In genomic region chr14:33913727-33914126, GRCm38 (mm10) we compare ENCODE assay signal across 11 mouse cellular contexts. TPM values are rescaled to one million over a fixed set of nuclear protein-coding genes. Genes with fewer than 3 reads are reported as not detected.
DNase-seq lines count a peak whose midpoint lies in the region; ATAC-seq lines count a peak whose summit lies in the region.
"Had no signal": no experiment of that assay in that cellular context is flagged by ENCODE, and none has a peak within 500 bp of the region (broad histone marks: within the 10 kb centered on the region; RNA-seq: fewer than 3 reads in every experiment).

No protein-coding gene starts in this region.

- WGBS in heart, embryonic 11.5 days (ENCODE audit: insufficient replicate concordance), result 29% methylated on average over 3 of the region's 3 CpGs
- WGBS in limb, embryonic 11.5 days, result 27% methylated on average over 3 of the region's 3 CpGs

- H3K4me3 ChIP-seq in heart, embryonic 11.5 days (ENCODE audit: low read depth, low read length), result no peak overlapping the region
- no peak overlapping the region for H3K4me3 ChIP-seq in limb, embryonic 11.5 days (ENCODE audit: low read depth, low read length)
- H3K4me3 ChIP-seq: lung, embryonic 15.5 days had no signal

- no peaks in the 10 kb centered on the region for H3K36me3 ChIP-seq in heart, embryonic 11.5 days (ENCODE audit: control insufficient read depth, insufficient read depth, low read length)
- no peaks in the 10 kb centered on the region for H3K36me3 ChIP-seq in limb, embryonic 11.5 days (ENCODE audit: control insufficient read depth, insufficient read depth, low read length)
- H3K36me3 ChIP-seq: lung, embryonic 15.5 days had no signal

- no peak overlapping the region for H3K4me2 ChIP-seq in heart, embryonic 11.5 days
- no peak overlapping the region for H3K4me2 ChIP-seq in limb, embryonic 11.5 days (ENCODE audit: low read depth, severe bottlenecking)
- H3K4me2 ChIP-seq: lung, embryonic 15.5 days had no signal

- H3K9ac ChIP-seq in heart, embryonic 11.5 days (ENCODE audit: low read depth, low read length), result no peak overlapping the region
- no peak overlapping the region for H3K9ac ChIP-seq in limb, embryonic 11.5 days (ENCODE audit: low read length)
- H3K9ac ChIP-seq: lung, embryonic 15.5 days had no signal

- intact Hi-C loops in heart, postnatal 10 days (cut with DNase I), result loop anchor here (5.0 kb wide), 2 partner anchors 216 to 241 kb away; no protein-coding TSS in a partner anchor

- no peak overlapping the region for H3K27ac ChIP-seq in heart, embryonic 11.5 days (ENCODE audit: low read depth, low read length)
- H3K27ac ChIP-seq in limb, embryonic 11.5 days (replicated peaks; ENCODE audit: low read depth, low read length), result no peak overlapping the region
- H3K27ac ChIP-seq: lung, embryonic 15.5 days had no signal

- H3K27me3 ChIP-seq in heart, embryonic 11.5 days (ENCODE audit: control insufficient read depth, insufficient read depth, low read length), result peaks cover 13% of the 10 kb centered on the region
- H3K27me3 ChIP-seq in limb, embryonic 11.5 days (ENCODE audit: control insufficient read depth, insufficient read depth, low read length), result no peaks in the 10 kb centered on the region

- no peaks in the 10 kb centered on the region for H3K9me3 ChIP-seq in heart, embryonic 11.5 days (replicated peaks; ENCODE audit: control insufficient read depth, low read length)
- no peaks in the 10 kb centered on the region for H3K9me3 ChIP-seq in limb, embryonic 11.5 days (ENCODE audit: control insufficient read depth, low read length)
- H3K9me3 ChIP-seq: lung, embryonic 15.5 days had no signal

- H3K4me1 ChIP-seq in heart, embryonic 11.5 days (ENCODE audit: control insufficient read depth, insufficient read depth, low read length), result no peaks in the 10 kb centered on the region
- no peaks in the 10 kb centered on the region for H3K4me1 ChIP-seq in limb, embryonic 11.5 days (ENCODE audit: control insufficient read depth, insufficient read depth, low read length)
- H3K4me1 ChIP-seq: lung, embryonic 15.5 days had no signal

- peak; percentile 76 to 85 for DNase-seq in heart, adult 18-20 months
- peak; percentile 14 for DNase-seq in 3T3-L1 (ENCODE audit: low read depth, low spot score)
- peak; percentile 33 for DNase-seq in adrenal gland, adult 8-10 months
- DNase-seq in heart, postnatal 10 days, result peak; percentile 63 to 79
- DNase-seq in limb, embryonic 11.5 days (ENCODE audit: low spot score), result peak; percentile 62
- no peak for DNase-seq in natural killer cell, adult 2 months (ENCODE audit: low spot score in 2 of 2)

- no peak for ATAC-seq in heart, embryonic 11.5 days (replicated peaks; ENCODE audit: insufficient number of reproducible peaks, low FRiP score, low TSS enrichment)
- no peak for ATAC-seq in limb, embryonic 11.5 days (ENCODE audit: insufficient number of reproducible peaks, low FRiP score, low TSS enrichment, low read depth)
- ATAC-seq in CD4-positive, CD25-positive, alpha-beta regulatory T cell, adult 4 months, result no peak

RNA-seq across cellular contexts. Expression of gene Gdf10, which starts 9.7 kb away (rescaled TPM):
- total RNA-seq in heart, adult 18-20 months (2021), result 1 to 10 TPM in 1 of 2 experiments, under 1 TPM in 1; 0.87 to 1.1 TPM
- 2.1 and 2.2 TPM in 2 replicates for polyA plus RNA-seq in heart, embryonic 11.5 days (2014; fragmentation: Nextera tagmentation; extraction: Ambion mirVana)
- total RNA-seq in adrenal gland, adult 8-10 months (2022), result 10 to 100 TPM in 3 of 4 experiments, 1 to 10 TPM in 1; 9.9 to 18.5 (median 13.3) TPM
- total RNA-seq in heart, postnatal 10 days (2021), result 1 to 10 TPM; 2.3 to 3.2 TPM
- 4.9 and 5.3 TPM in 2 replicates for polyA plus RNA-seq in limb, embryonic 11.5 days (2014; fragmentation: Nextera tagmentation; extraction: Ambion mirVana)
- polyA plus RNA-seq in CD4-positive, CD25-positive, alpha-beta regulatory T cell, adult 4 months (2017; shearing (Covaris generic)), result not detected

RNA-seq across cellular contexts. Expression of gene Gdf2, which starts 27.1 kb away (rescaled TPM):
- under 1 TPM; 0.07 to 0.18 TPM for total RNA-seq in heart, adult 18-20 months (2021)
- 0.51 and 0.64 TPM in 2 replicates for polyA plus RNA-seq in heart, embryonic 11.5 days (2014; fragmentation: Nextera tagmentation; extraction: Ambion mirVana)
- not detected for total RNA-seq in adrenal gland, adult 8-10 months (2022)
- under 1 TPM; 0.10 to 0.17 TPM for total RNA-seq in heart, postnatal 10 days (2021)
- 0.04 TPM in 1 of 2 replicates, not detected in the other for polyA plus RNA-seq in limb, embryonic 11.5 days (2014; fragmentation: Nextera tagmentation; extraction: Ambion mirVana)
- not detected for polyA plus RNA-seq in CD4-positive, CD25-positive, alpha-beta regulatory T cell, adult 4 months (2017; shearing (Covaris generic))
- polyA plus RNA-seq: lung, embryonic 15.5 days; testis, adult 2 months had no signal

RNA-seq across cellular contexts. Expression of gene Rbp3, which starts 40.1 kb away (rescaled TPM):
- total RNA-seq in heart, adult 18-20 months (2021), result not detected
- polyA plus RNA-seq in heart, embryonic 11.5 days (2014; fragmentation: Nextera tagmentation; extraction: Ambion mirVana), result 0.03 and 0.24 TPM in 2 replicates
- not detected for total RNA-seq in adrenal gland, adult 8-10 months (2022)
- total RNA-seq in heart, postnatal 10 days (2021), result not detected
- not detected in 2 replicates for polyA plus RNA-seq in limb, embryonic 11.5 days (2014; fragmentation: Nextera tagmentation; extraction: Ambion mirVana)
- polyA plus RNA-seq in CD4-positive, CD25-positive, alpha-beta regulatory T cell, adult 4 months (2017; shearing (Covaris generic)), result not detected
- polyA plus RNA-seq: frontal cortex, adult 2 months had no signal

Comparison
In these comparisons a context has a peak if more than half of its experiments do, and no peak if none do; other contexts are left out.
1. DNase-seq: peak in heart, adult 18-20 months (2 of 2), 3T3-L1 (single experiment), adrenal gland, adult 8-10 months (single experiment), heart, postnatal 10 days (2 of 2) and limb, embryonic 11.5 days (single experiment); none in natural killer cell, adult 2 months (0 of 2).